Mouse (Mus musculus): ENCODE results near the gene Smyd3. TPM values are rescaled to one million over a fixed set of nuclear protein-coding genes. Genes with fewer than 3 reads are reported as not detected.

Smyd3 gene
- polyA plus RNA-seq, 1 experiment from 2014 or later: 16.7 TPM

DNA sequence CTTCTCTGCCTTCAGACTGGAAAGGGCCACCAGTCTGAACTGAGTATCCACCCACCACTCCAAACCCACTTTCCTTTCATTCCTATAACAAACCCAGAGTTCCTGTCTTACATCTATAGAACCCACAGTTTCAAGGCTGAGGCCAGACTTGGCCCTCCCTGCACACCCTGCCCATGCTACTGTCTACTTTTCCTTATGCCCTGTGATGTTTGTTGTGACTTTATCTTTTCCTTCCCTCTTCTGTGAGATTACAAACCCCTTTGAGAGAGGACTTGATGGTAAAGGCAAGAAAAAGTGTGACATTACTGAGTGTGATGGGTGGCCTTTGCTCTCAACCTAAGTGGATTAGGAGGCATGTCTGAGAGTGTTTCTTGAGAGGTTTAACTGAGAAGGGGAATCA is 504.8 kb downstream of the Smyd3 start:
- Histone ChIP-seq H3K4me1 (ENCODE audit: control insufficient read depth, insufficient read depth, low read length) (no peaks in the 10 kb centered on the region), H3K4me3 (ENCODE audit: low read length) (no peak overlapping the region), H3K36me3 (ENCODE audit: control insufficient read depth, insufficient read depth, low read length) (no peaks in the 10 kb centered on the region), H3K9ac (ENCODE audit: low read depth, low read length) (no peak overlapping the region), H3K27me3 (replicated peaks; ENCODE audit: control insufficient read depth, insufficient read depth, low read length) (no peaks in the 10 kb centered on the region), H3K27ac (ENCODE audit: low read length) (no peak overlapping the region), H3K9me3 (ENCODE audit: control insufficient read depth, low read length) (no peaks in the 10 kb centered on the region), H3K4me2 (ENCODE audit: low read depth, low read length) (no peak overlapping the region)
- ATAC-seq: no peak

DNA sequence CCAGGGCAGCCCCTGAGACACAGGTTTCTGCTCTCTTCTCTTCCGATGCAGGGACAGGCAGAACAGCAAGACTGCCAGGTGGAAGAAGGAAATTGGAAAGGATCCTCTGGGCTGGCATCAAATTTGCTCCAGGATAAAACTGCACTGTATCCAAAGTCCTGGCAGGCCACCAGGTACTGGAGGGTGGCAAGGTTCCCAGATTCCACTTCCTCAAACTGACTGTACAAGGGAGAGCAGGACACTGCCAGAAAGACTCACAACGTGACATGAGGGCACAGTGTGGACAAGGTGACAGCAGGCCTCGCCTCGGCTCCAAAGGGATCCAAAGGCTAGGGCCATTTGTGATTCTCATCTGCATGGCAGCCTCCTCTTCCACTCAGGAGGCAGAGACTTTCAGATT is 505.6 kb downstream of the Smyd3 start:
- Histone ChIP-seq H3K4me2 (ENCODE audit: low read depth, low read length) (no peak overlapping the region), H3K36me3 (ENCODE audit: control insufficient read depth, insufficient read depth, low read length) (no peaks in the 10 kb centered on the region), H3K27ac (ENCODE audit: low read length) (no peak overlapping the region), H3K9me3 (ENCODE audit: control insufficient read depth, low read length) (no peaks in the 10 kb centered on the region), H3K27me3 (replicated peaks; ENCODE audit: control insufficient read depth, insufficient read depth, low read length) (no peaks in the 10 kb centered on the region), H3K9ac (ENCODE audit: low read depth, low read length) (no peak overlapping the region), H3K4me1 (ENCODE audit: control insufficient read depth, insufficient read depth, low read length) (no peaks in the 10 kb centered on the region), H3K4me3 (ENCODE audit: low read length) (no peak overlapping the region)
- no peak for ATAC-seq
- 81% methylated on average over 4 of the region's 4 CpGs for WGBS

- no peaks in the 10 kb centered on the region for H3K9me3 ChIP-seq (ENCODE audit: control insufficient read depth, low read length)
- 90% methylated on average over 3 of the region's 3 CpGs for WGBS
- H3K27ac ChIP-seq (ENCODE audit: low read length): no peak overlapping the region
- no peak for ATAC-seq
- no peaks in the 10 kb centered on the region for H3K36me3 ChIP-seq (ENCODE audit: control insufficient read depth, insufficient read depth, low read length)
- H3K27me3 ChIP-seq (replicated peaks; ENCODE audit: control insufficient read depth, insufficient read depth, low read length): no peaks in the 10 kb centered on the region
- no peaks in the 10 kb centered on the region for H3K4me1 ChIP-seq (ENCODE audit: control insufficient read depth, insufficient read depth, low read length)
- no peak overlapping the region for H3K9ac ChIP-seq (ENCODE audit: low read depth, low read length)
- no peak overlapping the region for H3K4me3 ChIP-seq (ENCODE audit: low read length)
- H3K4me2 ChIP-seq (ENCODE audit: low read depth, low read length): no peak overlapping the region
Observed at GRCm38 (mm10) chr1:179010756-179011155, 507.1 kb downstream of the Smyd3 start.

DNA sequence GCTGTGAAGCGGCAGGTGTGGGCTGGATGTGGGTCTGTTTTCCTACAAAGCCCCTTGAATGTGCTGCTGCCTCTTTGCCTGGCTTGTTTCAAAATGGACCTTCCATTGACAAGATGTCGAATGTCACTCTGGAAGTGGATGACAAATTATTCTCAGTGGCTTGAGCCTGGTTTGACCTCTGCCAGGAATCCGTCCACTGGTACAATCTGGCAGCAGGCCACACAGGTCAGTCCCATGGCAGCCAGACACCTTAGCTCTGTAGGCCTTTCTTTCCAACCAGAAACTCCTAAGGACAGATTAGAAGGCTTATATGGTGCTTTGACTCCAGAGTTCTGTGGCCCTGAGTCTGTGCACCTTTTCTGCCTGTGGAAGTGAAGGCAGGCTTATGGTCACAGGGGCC is 507.9 kb downstream of the Smyd3 start:
- Histone ChIP-seq H3K4me3 (ENCODE audit: low read length) (no peak overlapping the region), H3K27me3 (replicated peaks; ENCODE audit: control insufficient read depth, insufficient read depth, low read length) (no peaks in the 10 kb centered on the region), H3K9me3 (ENCODE audit: control insufficient read depth, low read length) (no peaks in the 10 kb centered on the region), H3K4me2 (ENCODE audit: low read depth, low read length) (no peak overlapping the region), H3K36me3 (ENCODE audit: control insufficient read depth, insufficient read depth, low read length) (no peaks in the 10 kb centered on the region), H3K4me1 (ENCODE audit: control insufficient read depth, insufficient read depth, low read length) (no peaks in the 10 kb centered on the region), H3K27ac (ENCODE audit: low read length) (no peak overlapping the region), H3K9ac (ENCODE audit: low read depth, low read length) (no peak overlapping the region)
- WGBS: 71% methylated on average over 3 of the region's 3 CpGs
- ATAC-seq: no peak

- no peak for ATAC-seq
- no peak overlapping the region for H3K9ac ChIP-seq (ENCODE audit: low read depth, low read length)
- WGBS: 71% methylated on average over 7 of the region's 7 CpGs
- H3K9me3 ChIP-seq (ENCODE audit: control insufficient read depth, low read length): no peaks in the 10 kb centered on the region
- H3K4me1 ChIP-seq (ENCODE audit: control insufficient read depth, insufficient read depth, low read length): no peaks in the 10 kb centered on the region
- no peak overlapping the region for H3K27ac ChIP-seq (ENCODE audit: low read length)
- no peaks in the 10 kb centered on the region for H3K27me3 ChIP-seq (replicated peaks; ENCODE audit: control insufficient read depth, insufficient read depth, low read length)
- H3K4me3 ChIP-seq (ENCODE audit: low read length): no peak overlapping the region
- H3K4me2 ChIP-seq (ENCODE audit: low read depth, low read length): no peak overlapping the region
- no peaks in the 10 kb centered on the region for H3K36me3 ChIP-seq (ENCODE audit: control insufficient read depth, insufficient read depth, low read length)
Observed at GRCm38 (mm10) chr1:179004133-179004866, 513.5 kb downstream of the Smyd3 start.

DNA sequence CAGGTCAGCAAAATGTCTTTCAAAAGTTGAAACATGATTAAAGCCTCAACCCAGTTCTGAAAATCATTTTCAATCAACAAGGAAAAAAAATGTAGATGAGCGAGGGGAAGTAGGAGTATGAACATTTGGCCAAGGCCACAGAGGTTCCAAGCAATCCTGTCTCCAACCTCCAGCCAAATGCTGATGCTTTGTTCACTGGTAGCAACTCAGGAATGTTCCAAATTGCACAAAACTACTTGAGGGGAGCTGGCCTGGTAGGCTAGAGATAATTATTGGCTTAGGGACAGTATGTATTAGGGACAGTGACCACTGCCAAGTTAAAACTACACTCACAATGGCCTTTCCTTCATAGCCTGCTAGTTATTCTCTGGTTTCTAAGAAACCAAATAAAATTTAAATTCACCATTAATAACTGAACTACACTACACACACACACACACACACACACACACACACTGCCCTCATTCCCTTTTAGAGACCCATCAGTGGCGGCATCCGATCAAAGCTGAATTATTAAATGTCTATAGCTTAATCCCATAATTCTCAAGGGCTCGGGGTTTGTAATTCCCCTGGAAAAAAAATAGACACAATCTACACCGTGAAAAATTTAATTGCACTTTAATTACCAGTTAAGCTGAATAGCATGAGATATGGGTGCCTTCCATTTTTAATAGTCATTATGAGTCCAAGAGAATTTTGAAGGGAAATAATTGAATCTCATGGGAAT is 514.3 kb downstream of the Smyd3 start:
- Histone ChIP-seq H3K36me3 (ENCODE audit: control insufficient read depth, insufficient read depth, low read length) (no peaks in the 10 kb centered on the region), H3K9me3 (ENCODE audit: control insufficient read depth, low read length) (no peaks in the 10 kb centered on the region), H3K4me1 (ENCODE audit: control insufficient read depth, insufficient read depth, low read length) (no peaks in the 10 kb centered on the region), H3K9ac (ENCODE audit: low read depth, low read length) (no peak overlapping the region), H3K4me2 (ENCODE audit: low read depth, low read length) (no peak overlapping the region), H3K4me3 (ENCODE audit: low read length) (no peak overlapping the region), H3K27ac (ENCODE audit: low read length) (no peak overlapping the region), H3K27me3 (replicated peaks; ENCODE audit: control insufficient read depth, insufficient read depth, low read length) (no peaks in the 10 kb centered on the region)
- 83% methylated on average over 5 of the region's 5 CpGs for WGBS
- no peak for ATAC-seq

- Histone ChIP-seq H3K4me2 (ENCODE audit: low read depth, low read length) (no peak overlapping the region), H3K36me3 (ENCODE audit: control insufficient read depth, insufficient read depth, low read length) (no peaks in the 10 kb centered on the region), H3K4me1 (ENCODE audit: control insufficient read depth, insufficient read depth, low read length) (peaks cover 8% of the 10 kb centered on the region; the same call in 1 of the 2 replicates), H3K9ac (ENCODE audit: low read depth, low read length) (no peak overlapping the region), H3K4me3 (ENCODE audit: low read length) (no peak overlapping the region), H3K9me3 (ENCODE audit: control insufficient read depth, low read length) (no peaks in the 10 kb centered on the region), H3K27me3 (replicated peaks; ENCODE audit: control insufficient read depth, insufficient read depth, low read length) (no peaks in the 10 kb centered on the region), H3K27ac (ENCODE audit: low read length) (no peak overlapping the region)
- no peak for ATAC-seq
- 63% methylated on average over 9 of the region's 9 CpGs for WGBS
Observed at GRCm38 (mm10) chr1:178999876-179000528, 517.8 kb downstream of the Smyd3 start.

- no peak overlapping the region for H3K27ac ChIP-seq (ENCODE audit: low read length)
- no peak overlapping the region for H3K4me2 ChIP-seq (ENCODE audit: low read depth, low read length)
- H3K36me3 ChIP-seq (ENCODE audit: control insufficient read depth, insufficient read depth, low read length): no peaks in the 10 kb centered on the region
- no peak overlapping the region for H3K9ac ChIP-seq (ENCODE audit: low read depth, low read length)
- H3K9me3 ChIP-seq (ENCODE audit: control insufficient read depth, low read length): no peaks in the 10 kb centered on the region
- 11% methylated on average over 4 of the region's 4 CpGs for WGBS
- peaks cover 8% of the 10 kb centered on the region; the same call in 1 of the 2 replicates for H3K4me1 ChIP-seq (ENCODE audit: control insufficient read depth, insufficient read depth, low read length)
- ATAC-seq: peak; percentile 63
- no peaks in the 10 kb centered on the region for H3K27me3 ChIP-seq (replicated peaks; ENCODE audit: control insufficient read depth, insufficient read depth, low read length)
- H3K4me3 ChIP-seq (ENCODE audit: low read length): no peak overlapping the region
Observed at GRCm38 (mm10) chr1:178997870-178998269, 520.0 kb downstream of the Smyd3 start.

DNA sequence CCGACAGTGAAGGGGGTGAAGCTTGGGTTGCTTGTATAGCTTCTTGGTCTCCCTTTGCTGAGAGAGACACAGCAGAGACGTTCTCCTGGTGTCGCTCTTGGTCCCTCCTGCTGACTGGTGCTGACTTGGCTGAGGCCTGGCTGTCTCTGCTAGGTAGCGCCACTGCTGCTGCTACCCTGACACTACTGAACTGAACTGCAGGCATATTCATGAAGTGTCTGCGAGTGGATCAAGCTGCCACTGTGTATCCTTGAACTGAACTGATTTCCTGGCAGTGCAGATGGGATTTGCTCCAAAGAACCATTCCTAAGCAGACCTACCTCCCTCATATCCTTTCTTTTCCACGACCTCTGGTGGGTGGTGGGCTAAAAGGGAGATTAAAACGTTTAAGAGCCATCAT is 523.6 kb downstream of the Smyd3 start:
- no peak overlapping the region for H3K27ac ChIP-seq (ENCODE audit: low read length)
- H3K9me3 ChIP-seq (ENCODE audit: control insufficient read depth, low read length): no peaks in the 10 kb centered on the region
- H3K27me3 ChIP-seq (replicated peaks; ENCODE audit: control insufficient read depth, insufficient read depth, low read length): no peaks in the 10 kb centered on the region
- H3K4me3 ChIP-seq (ENCODE audit: low read length): no peak overlapping the region
- H3K9ac ChIP-seq (ENCODE audit: low read depth, low read length): no peak overlapping the region
- H3K4me2 ChIP-seq (ENCODE audit: low read depth, low read length): no peak overlapping the region
- H3K36me3 ChIP-seq (ENCODE audit: control insufficient read depth, insufficient read depth, low read length): no peaks in the 10 kb centered on the region
- ATAC-seq: no peak
- H3K4me1 ChIP-seq (ENCODE audit: control insufficient read depth, insufficient read depth, low read length): peaks cover 8% of the 10 kb centered on the region; the same call in 1 of the 2 replicates
- WGBS: 79% methylated on average over 7 of the region's 7 CpGs

Measured in intestine, embryonic 16.5 days (tissue).